12 mouse cellular contexts compared by ENCODE assay signal in the genomic region with DNA sequence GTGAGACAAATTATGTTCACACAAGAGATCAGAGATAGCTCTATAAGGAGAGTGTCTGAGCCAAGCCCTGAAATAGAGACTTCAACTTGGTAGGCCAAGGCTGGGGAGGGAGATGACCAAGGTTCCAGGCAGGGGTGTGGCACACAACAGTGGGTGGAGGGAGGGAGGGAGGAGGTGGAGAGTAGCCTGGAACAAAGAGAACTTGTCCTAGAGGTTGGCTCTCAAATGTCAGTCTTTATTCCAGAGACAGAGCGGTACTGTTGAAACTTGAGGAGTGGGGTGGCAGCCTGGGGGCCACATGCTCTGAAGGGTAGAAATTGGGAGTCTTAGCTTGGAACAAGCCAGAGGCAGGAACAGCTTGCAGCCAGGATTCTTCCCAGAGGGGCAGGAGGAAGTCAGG.
DNase-seq lines count a peak whose midpoint lies in the region; ATAC-seq and TF ChIP-seq lines count a peak whose summit lies in the region.
"Had no signal": no experiment of that assay in that cellular context is flagged by ENCODE, and none has a peak within 500 bp of the region (broad histone marks: within the 10 kb centered on the region; RNA-seq: fewer than 3 reads in every experiment).

No protein-coding gene starts in this region.

- no peak overlapping the region for H3K4me2 ChIP-seq in kidney, embryonic 15.5 days
- no peak overlapping the region for H3K4me2 ChIP-seq in embryonic facial prominence, embryonic 15.5 days (replicated peaks)
- H3K4me2 ChIP-seq: hindbrain, embryonic 15.5 days; liver, embryonic 15.5 days had no signal

- H3K27me3 ChIP-seq in kidney, embryonic 15.5 days: no peaks in the 10 kb centered on the region
- H3K27me3 ChIP-seq in E14TG2a.4 (ENCODE audit: insufficient read depth, low read length): peaks cover 16% of the 10 kb centered on the region
- H3K27me3 ChIP-seq in embryonic facial prominence, embryonic 15.5 days: no peaks in the 10 kb centered on the region
- no peaks in the 10 kb centered on the region for H3K27me3 ChIP-seq in thymus, adult 2 months (ENCODE audit: control insufficient read depth, insufficient read depth, low read length)
- H3K27me3 ChIP-seq: hindbrain, embryonic 15.5 days; liver, embryonic 15.5 days; Patski had no signal

- H3K27ac ChIP-seq in kidney, embryonic 15.5 days: peak overlapping the region; percentile 19; the same call in 1 of the 2 replicates
- peak overlapping the region; percentile 63; the same call in 1 of the 2 replicates for H3K27ac ChIP-seq in embryonic facial prominence, embryonic 15.5 days (replicated peaks)
- no peak overlapping the region for H3K27ac ChIP-seq in thymus, adult 2 months (ENCODE audit: control insufficient read depth, insufficient read depth, low read length)
- H3K27ac ChIP-seq: liver, embryonic 15.5 days had no signal

- peaks cover 26% of the 10 kb centered on the region for H3K4me1 ChIP-seq in kidney, embryonic 15.5 days
- H3K4me1 ChIP-seq in E14TG2a.4 (replicated peaks; ENCODE audit: low read depth, low read length): peaks cover 58% of the 10 kb centered on the region
- peaks cover 35% of the 10 kb centered on the region for H3K4me1 ChIP-seq in embryonic facial prominence, embryonic 15.5 days
- peaks cover 48% of the 10 kb centered on the region for H3K4me1 ChIP-seq in thymus, adult 2 months (replicated peaks; ENCODE audit: control insufficient read depth, insufficient read depth, low read length)

- H3K9me3 ChIP-seq in kidney, embryonic 15.5 days (replicated peaks): no peaks in the 10 kb centered on the region
- H3K9me3 ChIP-seq in E14TG2a.4 (ENCODE audit: low read length): no peaks in the 10 kb centered on the region
- H3K9me3 ChIP-seq in embryonic facial prominence, embryonic 15.5 days (replicated peaks): no peaks in the 10 kb centered on the region
- H3K9me3 ChIP-seq: hindbrain, embryonic 15.5 days; liver, embryonic 15.5 days had no signal

- H3K4me3 ChIP-seq in kidney, embryonic 15.5 days (replicated peaks): no peak overlapping the region
- H3K4me3 ChIP-seq in E14TG2a.4 (replicated peaks; ENCODE audit: low read length): peak overlapping the region; percentile 29
- no peak overlapping the region for H3K4me3 ChIP-seq in embryonic facial prominence, embryonic 15.5 days (replicated peaks)
- H3K4me3 ChIP-seq in thymus, adult 2 months (ENCODE audit: control insufficient read depth, insufficient read depth, low read length): no peak overlapping the region
- H3K4me3 ChIP-seq: hindbrain, embryonic 15.5 days; liver, embryonic 15.5 days had no signal

- no peak overlapping the region for H3K9ac ChIP-seq in kidney, embryonic 15.5 days
- no peak overlapping the region for H3K9ac ChIP-seq in embryonic facial prominence, embryonic 15.5 days
- H3K9ac ChIP-seq: hindbrain, embryonic 15.5 days; liver, embryonic 15.5 days had no signal

- ATAC-seq in kidney, embryonic 15.5 days (replicated peaks; ENCODE audit: low FRiP score): peak; percentile 41; the same call in 1 of the 2 replicates
- ATAC-seq in embryonic facial prominence, embryonic 15.5 days (ENCODE audit: insufficient number of reproducible peaks, low FRiP score, low TSS enrichment, low read depth): peak; percentile 44; the same call in 1 of the 2 replicates
- ATAC-seq: Patski had no signal

- no peak for TF ChIP-seq POLR2A in thymus, adult 2 months (IDR thresholded peaks at IDR 0.05; ENCODE audit: control insufficient read depth, extremely low read depth, insufficient read depth, low read length, poor library complexity)

- no peak for TF ChIP-seq CTCF in E14TG2a.4 (conservative IDR thresholded peaks at IDR 0.05; ENCODE audit: low read length)
- no peak for TF ChIP-seq CTCF in thymus, adult 2 months (IDR thresholded peaks at IDR 0.05; ENCODE audit: borderline replicate concordance, control insufficient read depth, extremely low read depth, insufficient read depth, low read length, poor library complexity)

- DNase-seq in kidney, adult 11 months: no peak
- peak; percentile 27 for DNase-seq in 3T3-L1 (ENCODE audit: low read depth, low spot score)
- no peak for DNase-seq in thymus, adult 2 months
- no peak for DNase-seq in thymus, postnatal 25 days
- DNase-seq in left cerebral cortex, adult 8-10 months (ENCODE audit: low spot score in 2 of 2): no peak
- DNase-seq: gastrocnemius, postnatal 25 days had no signal

- peaks cover 20% of the 10 kb centered on the region for H3K36me3 ChIP-seq in kidney, embryonic 15.5 days
- peaks cover 47% of the 10 kb centered on the region for H3K36me3 ChIP-seq in E14TG2a.4 (ENCODE audit: insufficient read depth, low read length)
- peaks cover 20% of the 10 kb centered on the region for H3K36me3 ChIP-seq in embryonic facial prominence, embryonic 15.5 days
- no peaks in the 10 kb centered on the region for H3K36me3 ChIP-seq in thymus, adult 2 months (ENCODE audit: control insufficient read depth, insufficient read depth, low read length)
- H3K36me3 ChIP-seq: liver, embryonic 15.5 days had no signal

- WGBS in kidney, embryonic 15.5 days: 44% methylated on average over 1 of the region's 1 CpGs
- WGBS in embryonic facial prominence, embryonic 15.5 days: 56% methylated on average over 1 of the region's 1 CpGs
- 86% methylated on average over 1 of the region's 1 CpGs for WGBS in thymus, adult 2 months
